Mouse (Mus musculus) retina, embryonic 14.5 days (tissue): ENCODE data around the gene Pdcl3.
"Not testable (repeated sequence)": the region's sequence is repeated elsewhere in the genome, so short reads cannot be mapped to it uniquely, and the experiment has no call there.

Experiments
- DNase-seq: peaks from one replicate; pipeline ENCODE4 v3.0.0-alpha.2; 2015; ENCODE audit warnings: low spot score

Gene Pdcl3

DNA sequence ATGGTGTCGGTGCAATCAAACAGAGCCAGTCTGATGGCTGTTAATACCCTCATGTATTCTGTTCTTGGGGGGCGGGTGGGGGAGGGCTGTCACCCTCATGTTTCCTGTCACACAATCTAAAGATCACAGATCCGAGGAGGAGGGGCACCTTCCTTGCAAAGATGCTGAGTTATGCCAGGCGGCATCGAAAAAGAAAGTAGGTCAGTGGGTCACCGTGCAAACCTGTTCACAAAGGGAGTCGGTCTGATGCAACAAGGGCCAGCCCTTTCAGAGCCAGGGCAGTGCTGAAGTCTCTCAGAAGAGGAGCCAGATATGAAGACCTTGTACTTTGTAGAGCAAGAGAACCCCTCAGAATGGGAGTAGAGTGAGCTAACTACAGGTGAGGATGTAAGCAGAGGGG lies 39.7 kb downstream of the Pdcl3 start:
- DNase-seq, result peak; percentile 82

DNA sequence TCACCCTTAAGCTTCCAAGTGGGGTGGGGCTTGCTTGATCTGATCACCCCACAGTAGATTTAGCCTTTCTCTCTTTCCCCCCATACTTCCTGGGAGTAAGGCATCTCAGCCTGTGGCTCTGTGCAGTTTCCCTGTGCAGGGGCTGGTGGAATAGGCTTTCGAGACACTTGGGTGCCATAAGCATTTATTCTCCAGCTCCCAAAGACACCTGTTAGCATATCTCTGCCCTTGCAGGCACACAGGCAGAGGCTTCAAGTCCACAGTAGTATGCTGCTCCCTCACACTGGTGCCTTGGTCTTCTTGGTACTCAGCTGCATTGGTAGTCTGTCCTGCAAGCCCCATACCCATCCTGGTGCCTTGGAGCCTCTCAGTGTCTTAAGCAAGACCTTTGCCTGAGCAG lies 40.4 kb downstream of the Pdcl3 start:
- DNase-seq, result no peak

DNA sequence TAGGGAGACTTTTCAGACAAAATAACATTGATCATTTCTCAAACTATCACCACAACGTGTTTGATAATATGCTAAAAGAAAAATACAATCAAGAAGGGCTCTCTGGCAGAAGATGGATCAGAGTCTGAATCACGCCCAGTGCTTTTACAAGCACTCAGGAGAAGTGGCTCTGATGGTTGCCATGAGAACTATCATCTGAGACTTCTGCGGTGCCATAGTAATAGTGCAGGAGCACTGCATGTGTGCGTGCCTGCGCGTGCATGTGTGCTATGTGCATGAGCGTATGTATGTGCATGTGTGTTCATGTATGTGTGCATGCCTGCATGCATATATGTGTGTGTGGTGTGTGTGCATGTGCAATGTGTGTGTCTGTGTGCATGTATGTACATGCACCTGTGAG lies 43.8 kb downstream of the Pdcl3 start:
- DNase-seq, result no peak

DNA sequence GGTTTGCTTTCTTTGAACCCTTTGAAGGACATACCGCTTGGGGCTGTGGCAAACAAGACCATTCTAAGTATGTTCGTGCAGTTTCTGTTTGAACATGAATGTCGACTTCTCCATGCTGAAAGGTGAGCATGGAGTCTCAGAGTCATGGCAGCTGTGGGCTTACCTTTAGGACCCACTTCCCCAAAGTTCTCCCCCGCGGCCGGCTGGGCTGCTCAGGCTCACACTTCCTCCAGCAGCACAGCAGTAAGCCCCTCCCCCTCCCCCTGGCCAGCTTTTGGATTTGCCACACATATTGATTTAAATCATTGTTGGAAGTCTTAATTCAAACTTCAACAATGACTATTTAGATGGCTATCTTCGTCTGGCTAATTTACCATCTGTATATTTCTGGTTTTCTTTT lies 44.7 kb downstream of the Pdcl3 start:
- DNase-seq, result peak; percentile 43

DNA sequence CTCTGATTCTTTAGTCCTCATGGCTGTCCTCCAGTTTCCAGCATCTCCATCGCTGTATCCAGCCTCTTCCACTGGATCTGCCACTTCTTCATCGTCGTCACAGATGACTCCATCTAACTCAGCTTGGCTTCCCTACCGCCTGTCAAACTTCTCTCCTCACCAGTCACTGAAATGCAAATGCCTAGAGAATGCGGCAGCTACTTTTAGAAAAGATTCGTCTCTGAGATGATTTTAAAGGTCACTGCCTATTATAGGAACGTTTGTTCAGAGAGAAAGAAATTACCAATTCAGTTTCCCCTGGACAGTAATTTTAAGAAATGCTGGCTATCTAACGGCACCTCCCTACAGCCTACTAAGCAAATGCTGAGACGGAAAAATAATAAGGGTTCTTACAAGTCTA lies 50.4 kb downstream of the Pdcl3 start:
- no peak for DNase-seq

DNA sequence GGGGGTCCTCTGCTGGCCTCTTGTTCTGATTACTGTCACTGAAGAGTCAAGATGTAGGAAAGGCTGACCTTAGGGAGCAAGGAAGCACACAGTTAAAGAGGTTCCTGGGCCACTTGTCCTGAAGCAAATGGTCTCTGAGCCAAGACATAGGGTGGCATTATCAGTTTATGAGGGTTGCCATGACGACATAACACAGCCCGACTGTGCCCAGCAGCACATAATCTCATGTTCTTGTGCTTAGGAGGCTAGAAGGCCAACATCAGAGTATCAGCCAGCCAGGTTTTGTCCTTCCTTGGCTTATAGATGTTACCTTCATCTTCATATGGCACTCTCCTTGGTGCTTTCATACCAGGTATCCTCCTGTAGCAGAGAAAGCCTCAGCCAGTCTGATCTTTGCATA lies 56.8 kb downstream of the Pdcl3 start:
- DNase-seq, result no peak

DNA sequence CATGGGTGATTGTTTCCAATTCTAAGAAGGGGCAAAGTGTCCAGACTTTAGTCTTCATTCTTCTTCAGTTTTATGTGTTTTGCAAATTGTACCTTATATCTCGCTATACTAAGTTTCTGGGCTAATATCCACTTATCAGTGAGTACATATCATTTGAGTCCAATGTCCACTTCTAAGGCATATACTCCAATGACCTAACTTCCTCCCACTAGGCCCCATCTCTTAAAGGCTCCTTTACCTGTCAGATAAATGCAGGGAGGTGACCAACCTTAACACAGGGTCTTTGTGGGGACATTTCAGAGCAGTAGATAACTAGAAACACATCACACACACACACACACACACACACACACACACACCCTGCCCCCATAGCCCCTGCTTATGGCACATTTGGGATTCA lies 59.0 kb downstream of the Pdcl3 start:
- DNase-seq, result not testable (repeated sequence)

DNA sequence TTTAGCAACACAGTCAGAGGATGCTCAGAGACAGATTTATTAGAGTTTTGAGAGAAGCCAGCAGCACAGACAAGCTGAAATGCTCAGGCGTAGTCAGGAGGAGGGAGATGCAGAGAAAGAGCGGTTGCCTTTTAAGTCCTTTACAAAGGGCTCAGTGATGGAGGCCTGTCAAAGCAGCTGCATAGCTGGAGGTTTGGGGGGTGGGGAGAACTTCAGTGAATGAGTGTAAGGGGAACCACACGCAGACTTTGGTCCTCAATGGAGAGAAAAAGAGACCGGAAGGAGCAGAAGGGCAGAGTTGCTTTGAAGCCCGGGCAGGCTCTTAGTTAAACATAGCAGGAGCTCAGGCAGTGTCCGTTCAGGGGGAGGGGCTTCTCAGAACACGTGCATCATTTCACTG lies 61.3 kb downstream of the Pdcl3 start:
- no peak for DNase-seq
